Mouse (Mus musculus): ENCODE measurements at regions not wholly inside any gene's neighbourhood (a gene's known extent, or its start where the extent isn't known, plus 50 kb on each side); places are given as distances from the start of the nearest gene placed in this dataset.

GRCm38 (mm10) chr7:70584480-70584879 is 217.9 kb upstream of the Nr2f2 start:
- in situ Hi-C loops (cut with MboI, MseI): no loop called here

GRCm38 (mm10) chr7:70576112-70576910 is 209.8 kb upstream of the Nr2f2 start:
- in situ Hi-C loops (cut with MboI, MseI): no loop called here

DNA sequence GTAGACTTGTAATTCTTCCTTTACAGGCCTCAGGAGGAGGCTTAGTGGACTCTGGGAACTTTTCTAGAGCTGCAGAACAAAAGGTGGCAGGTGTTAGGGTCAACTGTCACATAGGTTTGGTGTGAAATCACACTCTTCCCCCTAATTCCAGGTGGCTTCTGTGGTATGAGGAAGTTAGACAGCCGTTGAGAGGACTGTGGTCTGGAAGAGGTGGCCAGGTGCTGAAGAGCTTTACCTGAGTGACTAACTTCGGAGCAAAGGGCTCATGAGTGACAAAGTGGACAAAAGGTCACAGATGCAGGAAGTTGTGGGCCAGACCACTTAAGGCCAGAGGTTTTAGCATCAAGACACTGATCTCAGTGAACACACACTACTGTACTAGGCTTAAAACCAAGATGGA is 209.1 kb upstream of the Nr2f2 start:
- in situ Hi-C loops (cut with MboI, MseI): no loop called here

- in situ Hi-C loops (cut with MboI, MseI): no loop called here
Measured at GRCm38 (mm10) chr7:70574194-70574593, 207.7 kb upstream of the Nr2f2 start.

- in situ Hi-C loops (cut with MboI, MseI): no loop called here
Measured at GRCm38 (mm10) chr7:70565034-70565433, 198.5 kb upstream of the Nr2f2 start.

DNA sequence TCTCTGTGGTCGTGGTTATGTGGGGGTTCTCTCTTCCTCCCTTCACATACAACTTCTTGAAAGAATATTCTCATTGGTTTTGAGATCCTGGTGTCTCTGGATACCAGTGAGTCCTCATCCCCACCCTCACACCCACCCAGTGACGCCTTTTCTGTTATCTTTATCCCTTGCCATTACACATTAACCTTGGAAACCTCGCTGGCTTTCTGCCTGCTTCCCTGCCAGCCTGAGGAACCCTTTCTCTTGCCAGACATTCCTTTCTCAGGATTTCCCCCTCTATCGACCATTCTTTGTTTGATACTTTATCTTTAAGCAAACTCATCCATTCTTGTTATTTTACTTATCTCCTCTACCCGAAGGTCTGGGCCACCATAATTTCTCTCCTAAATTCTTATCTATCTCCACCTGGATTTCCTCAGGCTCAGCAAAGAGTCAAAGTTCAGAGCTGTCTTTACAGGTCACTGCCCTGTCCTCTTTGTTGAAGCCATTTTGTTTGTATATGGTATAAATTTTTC is 182.5 kb upstream of the Nr2f2 start:
- in situ Hi-C loops (cut with MboI, MseI): no loop called here

DNA sequence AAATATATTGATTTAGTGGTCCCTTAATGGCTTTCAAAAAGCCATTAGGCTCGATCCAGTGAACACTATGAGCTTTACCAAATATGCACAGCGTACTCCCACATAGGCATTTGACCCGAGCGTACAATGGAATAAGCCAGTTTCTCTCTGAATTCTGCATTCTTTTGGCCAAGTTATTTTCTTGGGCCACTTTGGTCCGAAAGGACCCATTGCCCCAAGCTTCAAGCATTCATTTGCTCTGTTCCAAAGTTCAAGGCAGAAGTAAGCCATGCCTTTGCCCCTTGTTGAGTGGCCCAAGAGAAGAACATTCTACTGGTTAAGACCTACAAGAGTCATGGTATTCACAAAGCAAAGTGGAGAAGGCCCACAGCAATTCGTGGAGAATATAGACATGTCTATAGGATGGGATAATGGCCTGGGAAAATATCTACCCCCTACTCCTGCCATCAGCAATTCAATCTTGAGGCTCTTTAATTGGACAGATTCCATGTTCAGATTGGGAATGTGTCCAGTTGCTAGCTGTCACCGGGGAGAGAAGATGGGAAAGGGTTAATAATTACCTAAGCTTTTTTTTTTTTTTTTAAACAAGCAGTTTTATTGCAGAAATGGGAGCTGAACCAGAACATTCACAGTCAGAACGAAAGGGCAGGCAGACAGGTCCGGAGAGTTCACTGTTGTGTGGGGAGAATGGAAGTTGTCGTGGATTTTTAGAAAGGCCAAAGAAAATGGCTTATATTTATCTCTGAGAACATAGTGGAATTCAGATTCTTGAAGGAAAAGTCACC is 175.5 kb upstream of the Nr2f2 start:
- in situ Hi-C loops (cut with MboI, MseI): no loop called here

DNA sequence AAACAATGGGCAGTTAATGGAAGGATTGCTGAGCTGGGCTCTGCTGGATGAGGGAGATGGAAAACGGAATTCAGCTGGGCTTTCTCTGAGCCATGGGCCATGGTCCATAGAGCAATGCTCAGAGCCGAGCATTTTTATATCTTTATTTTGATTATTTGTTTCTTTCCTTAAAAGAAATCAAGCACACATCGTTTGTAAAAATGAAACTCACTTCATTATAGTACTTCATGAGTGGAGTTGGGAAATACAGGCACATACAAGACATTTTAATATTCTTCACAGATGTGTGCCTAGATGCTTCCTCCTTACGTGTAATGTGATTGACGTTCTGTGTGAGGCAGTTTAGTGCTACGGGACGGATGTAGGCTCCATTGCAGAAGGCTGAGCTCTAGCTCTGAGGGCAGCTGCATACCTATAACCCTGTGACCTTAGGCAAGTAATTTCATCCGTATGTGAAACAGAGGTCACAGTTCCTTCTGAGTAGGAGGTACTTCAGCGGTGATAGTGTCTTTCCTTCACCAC is 172.6 kb upstream of the Nr2f2 start:
- in situ Hi-C loops (cut with MboI, MseI): no loop called here

- in situ Hi-C loops (cut with MboI, MseI): no loop called here
Measured at GRCm38 (mm10) chr7:70536046-70536445, 169.5 kb upstream of the Nr2f2 start.

- in situ Hi-C loops (cut with MboI, MseI): no loop called here
Measured at GRCm38 (mm10) chr7:70533552-70533951, 167.0 kb upstream of the Nr2f2 start.

DNA sequence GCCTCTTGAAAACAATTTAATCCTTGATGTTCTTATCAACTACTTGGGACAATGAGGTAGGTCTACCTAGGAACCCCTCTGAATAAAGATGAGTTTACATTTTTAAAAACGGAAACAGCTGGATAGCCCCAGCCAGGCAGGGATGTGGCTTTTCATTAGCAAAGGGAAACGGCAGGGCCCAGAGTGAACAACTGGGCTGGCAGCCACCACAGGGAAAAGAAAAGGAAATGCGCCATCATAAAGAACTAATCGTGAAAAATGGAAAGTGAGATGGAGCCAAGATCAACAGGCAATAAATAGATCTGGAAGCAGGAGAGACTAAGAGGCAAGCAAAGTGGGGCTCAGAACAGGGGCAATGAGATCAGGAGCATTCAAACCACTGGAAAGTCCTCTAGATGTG is 161.4 kb upstream of the Nr2f2 start:
- in situ Hi-C loops (cut with MboI, MseI): loop anchor here (10.0 kb wide), 1 partner anchor 1647 kb away; no protein-coding TSS in a partner anchor

DNA sequence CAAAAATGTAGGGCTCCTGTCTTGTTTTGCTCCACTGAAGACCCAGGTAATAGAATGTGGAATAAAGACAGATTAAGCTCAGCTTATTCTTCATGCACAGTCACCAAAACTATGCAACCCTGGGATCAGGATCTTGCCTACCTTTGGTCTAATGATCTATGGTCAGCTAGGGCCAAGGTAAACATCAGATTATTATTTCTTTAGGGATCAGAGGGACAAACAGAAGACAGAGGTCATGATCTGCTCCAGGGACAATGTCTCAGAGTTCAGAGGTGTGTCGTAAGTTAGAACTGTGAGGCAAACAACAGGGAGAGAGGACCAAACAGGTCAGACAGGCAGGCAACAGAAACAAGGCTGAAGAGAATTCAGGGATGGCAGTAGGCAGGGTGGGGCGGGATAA is 158.8 kb upstream of the Nr2f2 start:
- in situ Hi-C loops (cut with MboI, MseI): loop anchor here (10.0 kb wide), 1 partner anchor 1649 kb away; no protein-coding TSS in a partner anchor

GRCm38 (mm10) chr7:70524744-70525143 is 158.2 kb upstream of the Nr2f2 start:
- in situ Hi-C loops (cut with MboI, MseI): loop anchor here (10.0 kb wide), 1 partner anchor 1650 kb away; no protein-coding TSS in a partner anchor

DNA sequence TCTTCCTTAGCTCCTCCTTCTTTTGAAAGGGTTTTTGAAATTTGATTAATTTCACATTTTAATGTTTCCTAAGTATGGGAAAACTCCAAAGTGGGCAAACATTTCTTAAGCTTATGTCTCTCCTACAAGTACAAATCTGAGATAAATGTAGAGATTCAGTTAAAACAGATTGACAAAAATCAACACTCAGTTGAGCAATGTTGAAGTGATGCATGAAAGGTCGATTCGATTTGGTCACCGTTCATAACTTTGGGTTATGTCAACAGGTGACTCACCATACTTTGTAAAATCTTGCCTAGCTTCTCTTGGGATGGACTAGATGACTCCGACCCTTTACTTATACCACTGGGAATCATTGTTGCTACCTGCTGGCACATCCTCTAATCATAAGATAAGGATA is 157.7 kb upstream of the Nr2f2 start:
- in situ Hi-C loops (cut with MboI, MseI): loop anchor here (10.0 kb wide), 1 partner anchor 1651 kb away; no protein-coding TSS in a partner anchor

DNA sequence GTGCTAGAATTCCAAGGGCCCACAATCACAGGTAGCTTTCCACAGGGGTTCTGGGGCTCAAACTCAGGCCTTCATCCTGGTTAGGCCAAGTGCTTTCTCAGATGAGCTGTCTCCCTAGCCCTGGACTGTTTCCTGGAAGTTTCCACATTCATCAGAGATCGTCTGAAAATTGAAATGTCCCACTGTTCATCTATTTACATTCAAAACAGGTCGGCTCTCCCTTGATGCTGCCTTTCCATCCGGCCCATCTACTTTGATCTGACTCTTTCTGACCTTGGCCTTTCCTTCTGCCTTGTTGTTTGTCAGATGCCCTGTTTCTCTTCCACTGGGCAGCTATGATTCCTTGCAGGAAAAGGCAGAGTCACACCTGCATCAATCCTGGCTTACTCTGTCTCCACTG is 150.2 kb upstream of the Nr2f2 start:
- in situ Hi-C loops (cut with MboI, MseI): no loop called here

DNA sequence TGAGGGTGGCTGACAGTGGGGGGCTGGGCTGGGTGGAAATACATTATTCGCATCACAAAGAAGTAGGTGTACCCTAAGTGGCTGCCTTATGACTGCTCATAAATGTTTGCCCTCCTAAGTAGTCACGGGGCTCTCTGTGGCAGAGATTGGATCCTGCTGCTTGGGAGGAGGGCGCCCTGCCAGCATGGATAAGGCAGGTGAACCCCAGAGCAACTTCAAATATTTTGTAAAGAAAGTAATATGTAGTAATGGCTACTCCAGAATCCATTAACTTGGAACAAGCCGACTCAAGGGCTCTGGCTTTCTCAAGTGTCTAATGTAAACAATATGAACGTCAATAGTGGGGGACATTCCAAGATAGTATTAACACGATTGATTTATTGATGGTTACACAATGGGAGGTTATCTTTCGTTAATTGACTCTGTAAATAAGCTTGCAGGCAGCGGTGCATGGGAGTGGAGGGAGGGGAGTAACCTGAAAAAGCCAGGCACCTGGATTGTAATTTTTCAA is 148.9 kb upstream of the Nr2f2 start:
- in situ Hi-C loops (cut with MboI, MseI): no loop called here

GRCm38 (mm10) chr7:70514666-70515065 is 148.1 kb upstream of the Nr2f2 start:
- in situ Hi-C loops (cut with MboI, MseI): no loop called here

GRCm38 (mm10) chr7:70512354-70512753 is 145.8 kb upstream of the Nr2f2 start:
- in situ Hi-C loops (cut with MboI, MseI): no loop called here

- in situ Hi-C loops (cut with MboI, MseI): no loop called here
Measured at GRCm38 (mm10) chr7:70505671-70506181, 139.2 kb upstream of the Nr2f2 start.

GRCm38 (mm10) chr7:70501821-70502220 is 135.3 kb upstream of the Nr2f2 start:
- in situ Hi-C loops (cut with MboI, MseI): no loop called here

- in situ Hi-C loops (cut with MboI, MseI): no loop called here
Measured at GRCm38 (mm10) chr7:70496541-70497154, 130.1 kb upstream of the Nr2f2 start.

Data from T-helper 1 cell (primary cell).